Mouse (Mus musculus) testis, adult 10 weeks (tissue): Measurements from ENCODE around the gene Rhoc. TPM values are rescaled to one million over a fixed set of nuclear protein-coding genes. Genes with fewer than 3 reads are reported as not detected.

Experiments used
- polyA plus RNA-seq: library from polyadenylated mRNA; stranded (reverse); fragments of 350-450 nt; fragmentation: Illumina TruSeq; extraction: RNeasy Lipid Tissue Mini Kit (QIAGEN cat#74804); gene quantifications from one replicate; pipeline ENCODE4 v1.2.3, GENCODE M21; 2014; ENCODE audit warnings: low read depth, low replicate concordance

Rhoc gene
- polyA plus RNA-seq, result 1.0 TPM

DNA sequence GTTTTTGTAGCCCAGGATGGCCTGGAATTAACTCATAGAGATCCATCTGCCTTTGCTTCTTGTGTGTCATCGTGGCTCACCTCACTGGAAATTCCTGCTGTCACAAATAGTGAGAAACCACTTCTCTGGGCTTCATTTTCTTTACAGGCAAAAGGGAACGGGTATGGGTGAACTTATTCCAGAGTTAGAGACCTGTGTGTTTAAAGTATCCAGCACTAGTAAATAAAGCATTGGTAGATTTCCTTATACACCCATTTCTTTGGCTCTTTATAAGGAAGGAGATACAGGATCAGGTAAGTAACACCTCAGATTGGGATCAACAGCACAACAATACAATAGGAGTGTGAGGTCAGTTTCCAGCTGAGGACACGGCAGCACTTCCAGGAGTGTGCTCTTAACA, at the start of gene Rhoc:
TSS of gene Rhoc (plus strand) at position 301 of the 400 bp plus-strand sequence.

GRCm38 (mm10) chr3:104780561-104781420, 7.4 kb upstream of the Rhoc start, which contains the start of gene Ppm1j:
Gene Ppm1j (plus strand): TSS chr3:104781056.

DNA sequence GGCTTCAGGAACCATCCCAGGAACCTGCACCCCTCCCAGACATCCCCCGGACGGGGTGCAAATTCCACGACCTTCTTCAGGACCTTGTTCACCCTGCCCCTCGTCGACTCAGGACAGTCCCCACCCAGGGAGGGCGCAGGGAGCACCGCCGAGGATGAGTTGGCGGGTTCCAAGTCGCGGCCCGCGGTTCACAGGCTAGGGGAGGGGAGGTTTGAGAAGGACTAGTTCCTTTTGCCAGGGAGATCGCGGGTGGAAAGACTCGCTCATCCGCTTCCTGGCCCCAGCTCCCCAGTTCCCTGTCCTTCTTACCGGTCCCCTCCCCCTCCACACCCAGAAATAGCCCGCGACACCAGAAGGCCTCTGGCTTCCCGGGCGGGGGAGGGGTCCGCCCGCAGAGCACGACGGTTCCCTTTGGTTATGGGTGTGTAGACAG, 6.7 kb upstream of the Rhoc start, which contains the start of gene Fam19a3:
TSS of gene Fam19a3 (minus strand) at position 370 of the 433 bp plus-strand sequence.

DNA sequence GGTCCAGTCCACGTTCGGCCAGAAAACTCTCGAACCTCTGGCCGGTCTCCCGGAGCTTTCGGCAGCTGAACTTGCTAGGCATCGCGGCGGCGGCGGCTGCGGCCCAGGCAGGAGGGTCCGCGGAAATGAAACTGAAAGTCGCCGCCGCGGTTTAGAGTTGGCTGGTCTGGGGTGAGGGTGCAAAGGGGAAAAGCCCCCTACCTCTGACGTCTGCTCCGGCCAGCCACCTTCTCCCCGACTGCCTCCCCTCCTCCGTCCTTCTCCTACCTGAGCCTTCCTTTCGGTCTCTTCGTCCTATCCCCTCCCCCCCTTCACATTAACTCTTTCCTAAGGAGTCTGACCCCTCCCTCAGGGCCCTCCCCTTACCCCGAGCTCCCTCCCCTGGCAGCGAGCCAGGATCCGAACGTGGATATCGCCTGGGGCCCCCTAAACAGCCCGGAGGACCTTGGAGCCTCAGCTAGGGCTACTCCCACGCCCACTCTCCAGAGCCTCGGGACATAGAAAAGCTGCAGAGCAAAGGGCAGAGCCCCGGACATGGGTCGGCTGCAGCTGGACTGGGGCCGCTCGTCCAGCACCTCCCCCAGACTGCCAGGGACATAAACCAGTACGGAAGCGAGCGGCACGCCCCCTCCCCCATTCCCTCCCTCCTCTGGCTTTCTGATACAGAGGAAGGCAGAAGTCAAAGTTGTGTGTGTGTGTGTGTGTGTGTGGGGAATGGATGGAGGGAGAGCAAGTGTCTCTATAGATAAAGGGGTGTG, 30.0 kb downstream of the Rhoc start, which contains the start of gene Mov10:
TSS of gene Mov10 (minus strand) at position 573 of the 758 bp plus-strand sequence.

Other genes with a start within 250 kb of the Rhoc start
- 25.1 TPM for gene Slc16a1, start 149.7 kb upstream of the Rhoc start, polyA plus RNA-seq
- gene Ppm1j, start 7.3 kb upstream of the Rhoc start, polyA plus RNA-seq, result 3.4 TPM
- 0.85 TPM for gene Fam19a3, start 6.5 kb upstream of the Rhoc start, polyA plus RNA-seq
- 1.0 TPM for gene Mov10, start 30.2 kb downstream of the Rhoc start, polyA plus RNA-seq
- 100.0 TPM for gene St7l, start 75.6 kb downstream of the Rhoc start, polyA plus RNA-seq
- 486 TPM for gene Capza1, start 76.1 kb downstream of the Rhoc start, polyA plus RNA-seq
- 0.46 TPM for gene Wnt2b, start 173.5 kb downstream of the Rhoc start, polyA plus RNA-seq